Mouse (Mus musculus): Measurements from ENCODE around the gene Ssh2. TPM values are rescaled to one million over a fixed set of nuclear protein-coding genes. Genes with fewer than 3 reads are reported as not detected.

Gene Ssh2
- polyA plus RNA-seq, 1 experiment from 2014 or later = 3.0 TPM

DNA sequence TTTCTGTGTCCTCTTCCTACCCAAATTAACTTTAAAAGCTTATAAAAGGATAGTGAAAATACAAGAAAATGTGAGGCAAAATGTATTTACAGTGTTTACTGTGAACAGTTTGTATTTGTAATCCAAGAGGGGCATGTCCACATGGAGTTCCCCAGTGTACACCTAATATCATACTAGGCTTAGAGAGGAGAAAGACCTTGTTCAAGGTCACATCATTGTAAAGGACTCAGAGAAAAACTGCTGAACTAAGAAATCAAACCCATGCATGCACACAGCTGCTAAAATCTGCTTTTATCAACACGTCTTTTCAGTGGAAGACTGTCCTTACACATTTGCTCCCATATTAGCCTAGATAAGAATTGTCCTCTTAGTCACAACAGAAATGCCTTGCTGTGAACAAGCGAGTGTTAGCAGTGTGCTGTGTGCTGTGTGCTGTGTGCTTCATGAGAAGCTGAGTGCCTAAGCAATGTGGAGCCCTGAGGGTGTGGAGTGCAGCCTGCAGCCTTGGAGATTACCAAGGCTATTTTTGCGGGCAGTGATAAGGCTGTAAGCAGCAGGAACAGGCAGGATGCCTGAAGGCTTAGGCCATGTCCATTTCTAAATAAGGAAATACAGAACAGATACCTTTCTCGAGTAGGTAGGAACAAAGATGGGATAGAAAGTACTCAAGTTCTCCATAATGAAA, 207.2 kb downstream of the Ssh2 start:
- H3K4me3 ChIP-seq (ENCODE audit: low read depth, low read length) = no peak overlapping the region
- no peaks in the 10 kb centered on the region for H3K27me3 ChIP-seq (ENCODE audit: control insufficient read depth, insufficient read depth, low read length)
- no peak overlapping the region for H3K27ac ChIP-seq (replicated peaks)
- peak; percentile 32; the same call in 1 of the 2 replicates for ATAC-seq (ENCODE audit: low FRiP score, low TSS enrichment)
- no peaks in the 10 kb centered on the region for H3K9me3 ChIP-seq (ENCODE audit: control insufficient read depth, low read length)
- H3K4me2 ChIP-seq (replicated peaks; ENCODE audit: low read depth) = no peak overlapping the region
- H3K9ac ChIP-seq (ENCODE audit: low read length) = no peak overlapping the region
- 66% methylated on average over 4 of the region's 4 CpGs for WGBS
- peak; percentile 24 for DNase-seq (ENCODE audit: low spot score)
- H3K4me1 ChIP-seq (replicated peaks; ENCODE audit: control insufficient read depth, insufficient read depth) = no peaks in the 10 kb centered on the region
- TF ChIP-seq CTCF (IDR thresholded peaks at IDR 0.05; ENCODE audit: low read depth) = no peak
- TF ChIP-seq EP300 (optimal IDR thresholded peaks at IDR 0.05) = no peak
- H3K36me3 ChIP-seq (ENCODE audit: control insufficient read depth, insufficient read depth, low read length) = no peaks in the 10 kb centered on the region

DNA sequence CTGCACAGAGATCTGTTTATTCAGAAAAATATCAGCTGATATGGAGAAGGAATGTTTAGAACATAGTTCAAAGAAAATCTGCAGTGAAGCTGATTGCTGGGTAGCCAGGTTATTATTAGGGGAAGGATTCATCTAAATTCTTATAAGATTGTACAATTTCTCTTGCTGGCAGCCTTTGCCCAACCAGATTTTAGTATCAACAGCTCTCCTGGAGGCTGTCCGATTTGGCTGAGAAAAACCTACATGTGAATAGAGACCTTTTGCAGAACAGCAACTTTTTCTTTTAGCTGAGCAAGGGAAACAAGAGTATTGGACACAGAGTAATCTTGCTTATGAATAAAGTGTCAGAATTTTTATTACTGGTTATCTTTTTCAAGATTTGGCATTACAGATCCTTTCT, 212.4 kb downstream of the Ssh2 start:
- no peak overlapping the region for H3K27ac ChIP-seq (replicated peaks)
- no peaks in the 10 kb centered on the region for H3K27me3 ChIP-seq (ENCODE audit: control insufficient read depth, insufficient read depth, low read length)
- no peak overlapping the region for H3K4me3 ChIP-seq (ENCODE audit: low read depth, low read length)
- ATAC-seq (ENCODE audit: low FRiP score, low TSS enrichment) = no peak
- H3K4me2 ChIP-seq (replicated peaks; ENCODE audit: low read depth) = no peak overlapping the region
- WGBS = 62% methylated on average over 1 of the region's 1 CpGs
- H3K9me3 ChIP-seq (ENCODE audit: control insufficient read depth, low read length) = no peaks in the 10 kb centered on the region
- TF ChIP-seq EP300 (optimal IDR thresholded peaks at IDR 0.05) = no peak
- no peak for TF ChIP-seq CTCF (IDR thresholded peaks at IDR 0.05; ENCODE audit: low read depth)
- no peak for DNase-seq (ENCODE audit: low spot score)
- no peaks in the 10 kb centered on the region for H3K36me3 ChIP-seq (ENCODE audit: control insufficient read depth, insufficient read depth, low read length)
- H3K4me1 ChIP-seq (replicated peaks; ENCODE audit: control insufficient read depth, insufficient read depth) = no peaks in the 10 kb centered on the region
- H3K9ac ChIP-seq (ENCODE audit: low read length) = no peak overlapping the region

DNA sequence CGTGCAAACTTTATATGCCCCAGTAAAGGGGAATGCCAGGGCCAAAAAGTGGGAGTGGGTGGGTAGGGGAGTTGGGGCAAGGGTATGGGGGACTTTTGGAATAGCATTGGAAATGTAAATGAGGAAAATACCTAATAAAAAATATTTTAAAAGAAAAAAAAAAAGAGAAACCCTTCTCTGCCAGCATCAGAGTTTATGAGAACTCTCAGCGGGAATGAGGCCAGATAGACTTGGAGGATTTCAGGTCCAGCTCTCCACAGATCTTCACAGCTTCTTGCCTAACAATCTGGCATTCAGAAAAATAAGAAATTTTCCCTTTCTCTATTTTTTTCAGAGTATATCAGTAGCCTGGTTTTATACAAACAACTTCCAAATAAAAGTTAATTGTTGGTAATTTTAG, 220.9 kb downstream of the Ssh2 start:
- Histone ChIP-seq H3K4me1 (replicated peaks; ENCODE audit: control insufficient read depth, insufficient read depth) (0 out of 2 replicates have a peak, but pooled peaks cover 2% of the 10 kb centered on the region), H3K4me3 (ENCODE audit: low read depth, low read length) (no peak overlapping the region), H3K27ac (replicated peaks) (no peak overlapping the region), H3K4me2 (replicated peaks; ENCODE audit: low read depth) (no peak overlapping the region), H3K9me3 (ENCODE audit: control insufficient read depth, low read length) (no peaks in the 10 kb centered on the region), H3K27me3 (ENCODE audit: control insufficient read depth, insufficient read depth, low read length) (no peaks in the 10 kb centered on the region), H3K9ac (ENCODE audit: low read length) (no peak overlapping the region), H3K36me3 (ENCODE audit: control insufficient read depth, insufficient read depth, low read length) (0 out of 2 replicates have a peak, but pooled peaks cover 3% of the 10 kb centered on the region)
- TF ChIP-seq CTCF (IDR thresholded peaks at IDR 0.05; ENCODE audit: low read depth) (no peak), EP300 (optimal IDR thresholded peaks at IDR 0.05) (no peak)
- ATAC-seq (ENCODE audit: low FRiP score, low TSS enrichment) = no peak
- WGBS = 88% methylated on average over 2 of the region's 2 CpGs
- DNase-seq (ENCODE audit: low spot score) = no peak

DNA sequence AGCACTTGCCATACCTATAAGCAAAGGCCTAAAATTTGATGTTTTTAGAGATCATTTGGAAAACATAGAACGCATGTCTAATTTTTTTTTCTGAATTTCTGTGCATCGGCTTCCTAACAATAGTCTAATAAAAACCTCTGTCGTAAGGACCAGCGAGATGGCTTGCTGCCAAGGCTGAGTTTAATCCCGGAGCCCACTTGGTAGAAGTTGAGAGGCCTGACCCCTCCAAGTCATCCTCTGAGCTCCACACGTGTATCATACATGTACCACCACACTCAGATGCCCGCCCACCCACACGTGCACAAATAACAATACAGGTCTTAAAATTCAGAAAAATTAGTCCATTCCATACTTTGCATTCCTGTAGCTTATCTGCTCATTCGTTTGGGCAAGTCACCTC, 224.0 kb downstream of the Ssh2 start:
- Histone ChIP-seq H3K4me3 (ENCODE audit: low read depth, low read length) (no peak overlapping the region), H3K27me3 (ENCODE audit: control insufficient read depth, insufficient read depth, low read length) (no peaks in the 10 kb centered on the region), H3K4me2 (replicated peaks; ENCODE audit: low read depth) (no peak overlapping the region), H3K9ac (ENCODE audit: low read length) (no peak overlapping the region), H3K4me1 (replicated peaks; ENCODE audit: control insufficient read depth, insufficient read depth) (0 out of 2 replicates have a peak, but pooled peaks cover 2% of the 10 kb centered on the region), H3K36me3 (ENCODE audit: control insufficient read depth, insufficient read depth, low read length) (0 out of 2 replicates have a peak, but pooled peaks cover 3% of the 10 kb centered on the region), H3K27ac (replicated peaks) (no peak overlapping the region), H3K9me3 (ENCODE audit: control insufficient read depth, low read length) (no peaks in the 10 kb centered on the region)
- DNase-seq (ENCODE audit: low spot score) = no peak
- no peak for ATAC-seq (ENCODE audit: low FRiP score, low TSS enrichment)
- TF ChIP-seq EP300 (optimal IDR thresholded peaks at IDR 0.05) (no peak), CTCF (IDR thresholded peaks at IDR 0.05; ENCODE audit: low read depth) (no peak)
- 66% methylated on average over 9 of the region's 9 CpGs for WGBS

DNA sequence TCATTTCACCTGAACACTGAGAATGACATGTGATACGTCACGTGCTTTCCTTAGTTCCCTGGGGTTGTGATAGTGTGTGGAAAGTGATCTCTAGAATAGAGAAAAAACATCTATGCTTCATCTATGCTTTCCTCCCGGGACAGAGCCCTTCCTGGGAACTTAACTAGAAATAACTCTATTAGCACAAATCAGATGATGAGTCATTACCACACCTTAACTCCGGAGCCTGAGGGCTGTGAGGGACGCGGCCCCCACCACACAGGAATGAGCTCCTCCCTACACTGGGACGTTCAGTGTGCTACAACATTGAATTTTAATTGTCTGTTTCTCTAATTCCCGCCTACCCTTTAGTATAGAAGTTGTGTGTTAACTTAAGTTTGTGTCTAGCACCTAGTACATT, 224.9 kb downstream of the Ssh2 start:
- H3K4me2 ChIP-seq (replicated peaks; ENCODE audit: low read depth) = no peak overlapping the region
- H3K27me3 ChIP-seq (ENCODE audit: control insufficient read depth, insufficient read depth, low read length) = no peaks in the 10 kb centered on the region
- no peak for TF ChIP-seq EP300 (optimal IDR thresholded peaks at IDR 0.05)
- no peak for TF ChIP-seq CTCF (IDR thresholded peaks at IDR 0.05; ENCODE audit: low read depth)
- no peaks in the 10 kb centered on the region for H3K9me3 ChIP-seq (ENCODE audit: control insufficient read depth, low read length)
- H3K9ac ChIP-seq (ENCODE audit: low read length) = no peak overlapping the region
- H3K36me3 ChIP-seq (ENCODE audit: control insufficient read depth, insufficient read depth, low read length) = 0 out of 2 replicates have a peak, but pooled peaks cover 3% of the 10 kb centered on the region
- WGBS = 57% methylated on average over 8 of the region's 8 CpGs
- ATAC-seq (ENCODE audit: low FRiP score, low TSS enrichment) (peak; percentile 67; the same call in 1 of the 2 replicates), DNase-seq (ENCODE audit: low spot score) (no peak)
- H3K4me1 ChIP-seq (replicated peaks; ENCODE audit: control insufficient read depth, insufficient read depth) = 0 out of 2 replicates have a peak, but pooled peaks cover 2% of the 10 kb centered on the region
- peak overlapping the region; percentile 69 for H3K27ac ChIP-seq (replicated peaks)
- no peak overlapping the region for H3K4me3 ChIP-seq (ENCODE audit: low read depth, low read length)
